Mouse (Mus musculus) forebrain, embryonic 14.5 days (tissue): ENCODE data around the gene Phyh. TPM values are rescaled to one million over a fixed set of nuclear protein-coding genes. Genes with fewer than 3 reads are reported as not detected.

Experiments used
- ATAC-seq: fragments of 200-750 bp; cut with Nextera tagmentation; 2 replicates; pipeline ENCODE4 v1.8.0; 2017; ENCODE audit warnings: mild to moderate bottlenecking, moderate library complexity
- DNase-seq: peaks from one replicate; pipeline ENCODE4 v3.0.0-alpha.2; 2015; ENCODE audit warnings: low spot score
- H3K27ac ChIP-seq: fragments of 300-500 bp; sonication (generic); 2 replicates; pipeline ENCODE4 v1.5.1; 2014; ENCODE audit warnings: low read depth, mild to moderate bottlenecking, control low read depth, low read length, moderate library complexity
- H3K27me3 ChIP-seq: fragments of 300-500 bp; sonication (generic); replicated peaks from 2 replicates; pipeline ENCODE4 v1.6.1; 2014; ENCODE audit warnings: low read length, control low read depth, mixed read lengths; ENCODE audit not compliant: control insufficient read depth, insufficient read depth
- H3K36me3 ChIP-seq: fragments of 300-500 bp; sonication (generic); 2 replicates; pipeline ENCODE4 v1.6.1; 2014; ENCODE audit warnings: low read length, control low read depth; ENCODE audit not compliant: control insufficient read depth, insufficient read depth
- H3K4me1 ChIP-seq: fragments of 300-500 bp; sonication (generic); 2 replicates; pipeline ENCODE4 v1.6.1; 2014; ENCODE audit warnings: antibody characterized with exemption, low read length, control low read depth; ENCODE audit not compliant: control insufficient read depth, insufficient read depth
- H3K4me2 ChIP-seq: fragments of 300-500 bp; sonication (generic); 2 replicates; pipeline ENCODE4 v1.6.1; 2014; ENCODE audit warnings: mild to moderate bottlenecking, control low read depth, low read length
- H3K4me3 ChIP-seq: fragments of 300-500 bp; sonication (generic); 2 replicates; pipeline ENCODE4 v1.5.1; 2014; ENCODE audit warnings: low read depth, low read length, control low read depth
- H3K9ac ChIP-seq: fragments of 300-500 bp; sonication (generic); 2 replicates; pipeline ENCODE4 v1.6.1; 2014; ENCODE audit warnings: mild to moderate bottlenecking, low read length, control low read depth, moderate library complexity
- H3K9me3 ChIP-seq: fragments of 300-500 bp; sonication (generic); replicated peaks from 2 replicates; pipeline ENCODE4 v1.6.1; 2016; ENCODE audit warnings: low read length, control low read depth, mixed read lengths; ENCODE audit not compliant: control insufficient read depth
- WGBS: fragments of 180-500 bp; shearing (Covaris S2); extraction: QIAGEN DNeasy Blood & Tissue Kit; methylation state at CpG from one replicate; pipeline ENCODE4 v1.1.7; 2014; 5-methylcytosine and 5-hydroxymethylcytosine counted together
- polyA plus RNA-seq: library from polyadenylated mRNA; unstranded; fragments of >200 nt; fragmentation: Nextera tagmentation; extraction: Ambion mirVana; gene quantifications from 2 replicates; pipeline ENCODE4 v1.2.1, GENCODE M21; 2014

The Phyh gene
- polyA plus RNA-seq, 1 experiment from 2014 or later = 54.6 TPM

DNA sequence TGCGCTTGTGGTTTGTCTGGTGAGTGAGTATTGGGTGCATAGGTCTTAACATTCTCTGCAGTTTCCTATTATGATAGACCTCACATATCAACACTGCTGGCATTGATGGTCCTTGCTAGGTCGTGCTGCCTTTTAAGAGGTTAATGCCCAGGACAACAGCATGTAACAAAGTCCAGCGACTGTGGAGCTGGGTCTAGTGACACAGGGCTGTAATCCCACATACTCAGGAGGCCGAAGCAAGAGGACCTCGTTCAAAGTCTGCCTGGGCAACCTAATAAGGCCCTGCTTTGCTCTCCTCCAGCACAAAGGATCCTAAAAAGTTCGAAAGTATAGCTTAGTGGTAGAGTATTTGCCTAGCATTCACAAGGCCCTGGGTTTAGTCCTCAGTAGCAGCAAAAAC is 8.9 kb upstream of the Phyh start:
- H3K27ac ChIP-seq = no peak overlapping the region
- DNase-seq (no peak), ATAC-seq (no peak)
- peaks cover 45% of the 10 kb centered on the region for H3K36me3 ChIP-seq
- H3K9ac ChIP-seq = no peak overlapping the region
- H3K9me3 ChIP-seq = no peaks in the 10 kb centered on the region
- H3K4me2 ChIP-seq = no peak overlapping the region
- H3K4me1 ChIP-seq = no peaks in the 10 kb centered on the region
- H3K4me3 ChIP-seq = no peak overlapping the region
- no peaks in the 10 kb centered on the region for H3K27me3 ChIP-seq
- 73% methylated on average over 6 of the region's 6 CpGs for WGBS

GRCm38 (mm10) chr2:4910521-4910920 is 8.3 kb upstream of the Phyh start:
- Histone ChIP-seq H3K27ac (no peak overlapping the region), H3K4me1 (no peaks in the 10 kb centered on the region), H3K4me3 (no peak overlapping the region), H3K4me2 (no peak overlapping the region), H3K27me3 (no peaks in the 10 kb centered on the region), H3K9me3 (no peaks in the 10 kb centered on the region), H3K36me3 (peaks cover 39% of the 10 kb centered on the region), H3K9ac (no peak overlapping the region)
- WGBS = 89% methylated on average over 4 of the region's 4 CpGs
- no peak for ATAC-seq
- DNase-seq = no peak

DNA sequence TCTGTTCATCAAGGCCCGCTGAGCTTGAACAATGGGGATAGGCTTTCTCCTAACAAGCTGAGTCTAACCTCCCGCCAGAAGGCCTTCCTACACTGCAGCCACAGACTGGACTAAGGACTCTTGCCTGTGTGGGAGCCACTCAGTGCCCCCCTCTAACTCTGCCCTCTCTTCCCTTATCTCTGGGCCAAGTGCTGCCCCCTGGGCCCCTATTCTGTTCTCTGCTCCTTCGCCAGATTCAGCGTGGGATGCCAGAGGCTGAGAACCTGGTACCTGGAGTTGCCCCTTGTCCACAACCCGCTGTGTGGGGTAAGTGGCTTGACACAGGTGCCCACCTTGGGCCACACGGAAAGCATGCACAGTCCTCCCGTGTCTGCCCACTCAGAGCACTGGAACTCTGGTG is 4.9 kb upstream of the Phyh start:
- H3K4me2 ChIP-seq = no peak overlapping the region
- 59% methylated on average over 7 of the region's 7 CpGs for WGBS
- ATAC-seq = no peak

GRCm38 (mm10) chr2:4916037-4916436 is 2.8 kb upstream of the Phyh start:
- no peaks in the 10 kb centered on the region for H3K4me1 ChIP-seq
- H3K4me2 ChIP-seq = no peak overlapping the region
- no peaks in the 10 kb centered on the region for H3K27me3 ChIP-seq
- no peak for DNase-seq
- H3K9me3 ChIP-seq = no peaks in the 10 kb centered on the region
- H3K4me3 ChIP-seq = no peak overlapping the region
- 67% methylated on average over 6 of the region's 6 CpGs for WGBS
- ATAC-seq = no peak
- no peak overlapping the region for H3K27ac ChIP-seq
- no peak overlapping the region for H3K9ac ChIP-seq
- H3K36me3 ChIP-seq = no peaks in the 10 kb centered on the region

More for the DNA sequence above, 4.9 kb upstream of the Phyh start:
- H3K9ac ChIP-seq = no peak overlapping the region
- no peak overlapping the region for H3K4me3 ChIP-seq
- H3K4me1 ChIP-seq = no peaks in the 10 kb centered on the region
- no peak overlapping the region for H3K27ac ChIP-seq
- H3K36me3 ChIP-seq = peaks cover 6% of the 10 kb centered on the region
- no peaks in the 10 kb centered on the region for H3K9me3 ChIP-seq
- no peaks in the 10 kb centered on the region for H3K27me3 ChIP-seq
- no peak for DNase-seq

DNA sequence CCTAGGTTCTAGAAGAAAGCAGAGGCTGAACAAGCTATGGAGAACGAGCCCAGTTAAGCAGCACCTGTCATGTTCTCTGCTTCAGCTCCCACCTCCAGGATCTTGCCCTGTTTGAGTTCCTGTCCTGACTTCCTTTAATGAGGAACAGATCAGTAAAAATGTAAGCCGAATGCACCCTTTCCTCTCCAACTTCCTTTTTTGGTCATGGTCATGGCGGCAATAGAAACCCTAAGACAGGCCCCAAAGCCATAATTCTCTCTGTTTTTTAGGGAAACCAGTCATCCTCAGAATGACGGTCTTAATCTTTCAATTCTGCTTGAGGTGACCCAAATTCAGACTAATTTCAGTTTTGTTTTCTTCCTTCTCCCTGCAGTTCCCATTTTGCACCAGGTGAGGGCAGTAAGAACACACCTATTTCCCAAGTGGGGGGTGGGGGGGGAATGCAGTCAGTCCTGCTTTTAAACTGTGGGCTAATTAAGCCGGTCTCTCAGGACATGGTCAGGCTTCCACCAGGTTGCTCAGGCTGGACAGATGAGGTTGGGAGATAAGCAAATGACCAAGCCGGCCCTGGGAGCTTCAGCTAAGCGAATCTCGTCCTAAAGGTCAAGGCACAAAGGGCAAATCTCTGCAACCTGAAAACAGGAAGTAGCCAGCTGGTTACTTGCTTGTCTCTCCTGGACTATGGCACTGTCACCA is 1.3 kb upstream of the Phyh start:
- no peak overlapping the region for H3K4me3 ChIP-seq
- H3K4me1 ChIP-seq = no peaks in the 10 kb centered on the region
- DNase-seq (peak; percentile 62), ATAC-seq (no peak)
- H3K36me3 ChIP-seq = no peaks in the 10 kb centered on the region
- no peak overlapping the region for H3K9ac ChIP-seq
- H3K27ac ChIP-seq = no peak overlapping the region
- no peaks in the 10 kb centered on the region for H3K27me3 ChIP-seq
- peak overlapping the region; percentile 28; the same call in 1 of the 2 replicates for H3K4me2 ChIP-seq
- H3K9me3 ChIP-seq = no peaks in the 10 kb centered on the region
- 21% methylated on average over 8 of the region's 8 CpGs for WGBS

DNA sequence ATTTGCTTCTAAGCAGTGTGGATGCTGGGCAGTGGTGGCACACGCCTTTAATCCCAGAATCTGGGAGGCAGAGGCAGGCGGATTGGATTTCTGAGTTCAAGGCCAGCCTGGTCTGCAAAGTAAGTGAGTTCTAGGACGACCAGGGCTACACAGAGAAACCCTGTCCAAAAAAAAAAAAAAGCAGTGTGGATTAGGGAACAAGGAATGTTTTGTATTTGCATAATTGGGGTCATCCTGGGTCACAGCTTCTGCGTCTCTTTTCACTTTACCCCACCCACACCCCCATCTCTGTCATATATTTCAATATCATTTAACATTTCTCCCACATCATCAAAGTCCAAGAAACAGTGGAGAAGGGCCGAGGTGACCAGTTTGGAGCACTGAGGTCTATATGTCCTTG is 2.2 kb downstream of the Phyh start:
- no peak for ATAC-seq
- DNase-seq = no peak
- H3K36me3 ChIP-seq = no peaks in the 10 kb centered on the region
- no peak overlapping the region for H3K4me3 ChIP-seq
- no peak overlapping the region for H3K27ac ChIP-seq
- H3K9me3 ChIP-seq = no peaks in the 10 kb centered on the region
- H3K9ac ChIP-seq = no peak overlapping the region
- H3K4me2 ChIP-seq = no peak overlapping the region
- H3K27me3 ChIP-seq = no peaks in the 10 kb centered on the region
- WGBS = 71% methylated on average over 5 of the region's 5 CpGs
- H3K4me1 ChIP-seq = no peaks in the 10 kb centered on the region

- no peak overlapping the region for H3K4me3 ChIP-seq
- no peaks in the 10 kb centered on the region for H3K9me3 ChIP-seq
- H3K9ac ChIP-seq = no peak overlapping the region
- H3K36me3 ChIP-seq = no peaks in the 10 kb centered on the region
- H3K4me1 ChIP-seq = no peaks in the 10 kb centered on the region
- no peak overlapping the region for H3K27ac ChIP-seq
- H3K4me2 ChIP-seq = no peak overlapping the region
- no peaks in the 10 kb centered on the region for H3K27me3 ChIP-seq
- ATAC-seq (no peak), DNase-seq (no peak)
- WGBS = 71% methylated on average over 7 of the region's 7 CpGs
Observed at GRCm38 (mm10) chr2:4922476-4923164, 3.8 kb downstream of the Phyh start.

DNA sequence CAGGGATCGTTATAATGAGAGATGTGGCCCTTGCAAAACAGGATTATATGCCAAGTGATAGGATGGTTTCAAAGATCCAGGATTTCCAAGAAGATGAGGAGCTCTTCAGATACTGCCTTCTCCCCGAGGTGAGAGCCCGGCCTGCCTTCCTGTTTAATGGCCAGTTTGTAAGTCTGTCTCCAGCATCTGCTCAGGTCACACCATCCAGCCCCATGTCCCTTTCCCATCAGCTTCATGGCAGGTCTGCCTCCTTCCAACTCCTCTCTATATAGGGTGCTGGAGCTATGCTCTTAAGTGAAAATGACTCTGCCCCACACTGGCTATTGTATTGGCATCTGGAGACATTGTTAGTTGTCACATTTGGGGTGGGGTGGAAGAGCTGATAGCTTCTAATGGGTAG is 8.6 kb downstream of the Phyh start:
- no peaks in the 10 kb centered on the region for H3K27me3 ChIP-seq
- H3K4me1 ChIP-seq = no peaks in the 10 kb centered on the region
- H3K27ac ChIP-seq = no peak overlapping the region
- no peaks in the 10 kb centered on the region for H3K9me3 ChIP-seq
- H3K4me2 ChIP-seq = no peak overlapping the region
- WGBS = 93% methylated on average over 3 of the region's 3 CpGs
- DNase-seq (no peak), ATAC-seq (no peak)
- no peak overlapping the region for H3K4me3 ChIP-seq
- no peak overlapping the region for H3K9ac ChIP-seq
- H3K36me3 ChIP-seq = no peaks in the 10 kb centered on the region

DNA sequence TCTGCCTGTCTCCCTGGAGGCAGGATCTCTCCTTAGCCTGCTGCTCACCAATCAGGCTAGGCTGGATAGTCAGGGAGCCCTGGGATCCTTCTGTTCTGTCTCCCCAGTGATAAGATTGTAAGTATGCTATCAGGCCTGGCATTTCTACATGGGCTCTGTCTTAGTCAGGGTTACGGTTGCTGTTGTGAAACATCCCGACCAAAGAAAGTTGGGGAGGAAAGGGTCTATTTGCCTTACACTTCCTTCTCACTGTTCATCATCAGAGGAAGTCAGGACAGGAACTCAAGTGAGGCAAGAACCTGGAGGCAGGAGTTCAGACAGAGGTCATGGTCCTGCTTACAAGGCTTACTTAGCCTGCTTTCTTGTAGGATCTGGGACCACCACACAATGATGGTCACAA is 10.4 kb downstream of the Phyh start:
- no peaks in the 10 kb centered on the region for H3K9me3 ChIP-seq
- H3K9ac ChIP-seq = no peak overlapping the region
- no peak for ATAC-seq

More for the DNA sequence above, 10.4 kb downstream of the Phyh start:
- no peak overlapping the region for H3K27ac ChIP-seq
- WGBS = 93% methylated on average over 2 of the region's 2 CpGs
- H3K4me2 ChIP-seq = no peak overlapping the region
- no peaks in the 10 kb centered on the region for H3K27me3 ChIP-seq
- no peaks in the 10 kb centered on the region for H3K4me1 ChIP-seq
- H3K36me3 ChIP-seq = no peaks in the 10 kb centered on the region
- no peak for DNase-seq
- H3K4me3 ChIP-seq = no peak overlapping the region
